In the genomic region with DNA sequence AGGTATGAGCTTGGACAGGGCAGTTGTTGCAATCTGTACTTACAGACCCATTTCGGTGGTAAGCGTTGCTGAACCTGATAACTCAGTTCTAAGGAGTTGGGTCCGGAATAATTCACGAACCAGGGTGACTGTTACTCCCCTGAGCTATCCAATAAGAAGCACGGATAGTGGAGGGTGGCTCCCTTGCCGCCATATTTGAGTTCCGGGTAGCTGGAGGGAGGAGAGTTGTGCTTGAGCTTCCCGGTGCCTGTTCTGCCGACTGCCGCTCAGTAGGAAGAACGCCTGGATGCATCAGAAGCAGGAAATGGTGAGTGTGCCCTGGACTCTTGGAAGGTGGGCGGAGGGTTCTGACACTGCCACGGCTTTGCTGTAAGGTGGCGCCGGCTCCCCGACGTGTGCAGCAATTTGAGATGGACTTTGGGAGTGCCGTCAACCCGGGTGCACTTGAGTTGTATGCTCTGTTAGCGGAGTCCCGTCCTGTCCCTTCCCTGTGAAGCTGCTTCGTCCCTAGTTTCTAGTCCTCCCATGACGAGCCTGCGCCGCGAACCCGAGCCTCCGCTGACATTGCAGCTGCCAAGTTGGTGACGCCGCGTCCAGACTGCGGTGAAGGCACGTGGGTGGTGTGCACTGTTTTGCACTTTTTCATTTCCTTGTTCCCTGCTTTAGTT, we compare ENCODE assay signal across 8 mouse cellular contexts. TPM values are rescaled to one million over a fixed set of nuclear protein-coding genes. Genes with fewer than 3 reads are reported as not detected.
DNase-seq lines count a peak whose midpoint lies in the region; ATAC-seq and TF ChIP-seq lines count a peak whose summit lies in the region.

A gene (plus strand): TSS at position 192 of the 668 bp plus-strand sequence.

- peak in 1 of 2 experiments; percentile 39; a peak in 2 of 4 replicates for TF ChIP-seq EP300 in MEL (IDR thresholded peaks at IDR 0.05; ENCODE audit: low read depth in 1 of 2, low read length in 2 of 2)

- peaks cover 25% of the 10 kb centered on the region for H3K79me2 ChIP-seq in MEL (ENCODE audit: control insufficient read depth, insufficient read depth, low read length, poor library complexity)

- no peaks in the 10 kb centered on the region for H3K27me3 ChIP-seq in MEL (ENCODE audit: control insufficient read depth in 1 of 2, insufficient read depth in 2 of 2, low read length in 2 of 2)
- H3K27me3 ChIP-seq in cerebellum, adult 2 months (ENCODE audit: control insufficient read depth, insufficient read depth, low read length): no peaks in the 10 kb centered on the region
- no peaks in the 10 kb centered on the region for H3K27me3 ChIP-seq in forebrain, postnatal 0 days (ENCODE audit: insufficient read depth, low read length)
- H3K27me3 ChIP-seq in lung, embryonic 15.5 days: no peaks in the 10 kb centered on the region

- no peak for TF ChIP-seq RAD21 in MEL (IDR thresholded peaks at IDR 0.05; ENCODE audit: low read depth, low read length)

- H3K4me1 ChIP-seq in MEL (ENCODE audit: control insufficient read depth in 1 of 2, insufficient read depth in 2 of 2, low read length in 2 of 2): peaks cover 0 to 2% of the 10 kb centered on the region in 2 experiments; a peak in 2 of 4 replicates
- no peaks in the 10 kb centered on the region; the same call in 1 of the 2 replicates for H3K4me1 ChIP-seq in cerebellum, adult 2 months (ENCODE audit: control insufficient read depth, insufficient read depth, low read length)
- peaks cover 12% of the 10 kb centered on the region for H3K4me1 ChIP-seq in forebrain, postnatal 0 days (ENCODE audit: insufficient read depth)
- peaks cover 19% of the 10 kb centered on the region for H3K4me1 ChIP-seq in lung, embryonic 15.5 days

- DNase-seq in MEL (ENCODE audit: low read depth, low spot score): peak; percentile 96
- peak; percentile 90 to 91 for DNase-seq in cerebellum, adult 2 months
- peak; percentile 95 for DNase-seq in forebrain, postnatal 0 days
- DNase-seq in heart, postnatal 4 days: peak; percentile 93
- peak; percentile 90 to 92 for DNase-seq in layer of hippocampus, adult 8-10 months (ENCODE audit: low spot score in 2 of 2)
- peak; percentile 83 for DNase-seq in ovary, adult 18-20 months (ENCODE audit: low spot score)
- peak; percentile 94 for DNase-seq in thymus, postnatal 0 days (ENCODE audit: low spot score)

- no peak for TF ChIP-seq CTCF in MEL (IDR thresholded peaks at IDR 0.05 in 2 of 3, conservative IDR thresholded peaks at IDR 0.05 in 1 of 3; ENCODE audit: control insufficient read depth in 1 of 3, insufficient read depth in 1 of 3, low read depth in 2 of 3, low read length in 3 of 3, poor library complexity in 1 of 3, severe bottlenecking in 1 of 3)
- TF ChIP-seq CTCF in cerebellum, adult 2 months (IDR thresholded peaks at IDR 0.05; ENCODE audit: borderline replicate concordance, insufficient read depth, low read depth, low read length): no peak
- no peak for TF ChIP-seq CTCF in forebrain, postnatal 0 days (IDR thresholded peaks at IDR 0.05; ENCODE audit: low read depth)

- no peaks in the 10 kb centered on the region for H3K9me3 ChIP-seq in MEL (replicated peaks; ENCODE audit: insufficient read depth, low read length)
- H3K9me3 ChIP-seq in forebrain, postnatal 0 days (ENCODE audit: low read length): no peaks in the 10 kb centered on the region
- no peaks in the 10 kb centered on the region for H3K9me3 ChIP-seq in lung, embryonic 15.5 days

- peak; percentile 100 for ATAC-seq in forebrain, postnatal 0 days
- ATAC-seq in lung, embryonic 15.5 days (ENCODE audit: borderline replicate concordance, extremely low read depth, low FRiP score, low TSS enrichment): peak; percentile 99

- H3K36me3 ChIP-seq in MEL (ENCODE audit: control insufficient read depth in 1 of 2, insufficient read depth in 2 of 2, low read length in 2 of 2): peaks cover 0 to 12% of the 10 kb centered on the region in 2 experiments; a peak in 2 of 4 replicates
- H3K36me3 ChIP-seq in forebrain, postnatal 0 days (ENCODE audit: insufficient read depth): no peaks in the 10 kb centered on the region
- H3K36me3 ChIP-seq in lung, embryonic 15.5 days: no peaks in the 10 kb centered on the region

- H3K4me2 ChIP-seq in forebrain, postnatal 0 days (ENCODE audit: low read depth): peak within 1 kb of the TSS; percentile 80
- H3K4me2 ChIP-seq in lung, embryonic 15.5 days: peak within 1 kb of the TSS; percentile 79

- WGBS in cerebellum, adult 2 months: under 1% methylated on average over 33 of the region's 33 CpGs
- WGBS in forebrain, postnatal 0 days: under 1% methylated on average over 33 of the region's 33 CpGs
- WGBS in lung, embryonic 15.5 days: under 1% methylated on average over 33 of the region's 33 CpGs

- peak within 1 kb of the TSS; percentile 65 to 86 for H3K4me3 ChIP-seq in MEL (ENCODE audit: control insufficient read depth in 1 of 2, insufficient read depth in 1 of 2, low read depth in 2 of 2, low read length in 2 of 2)
- H3K4me3 ChIP-seq in cerebellum, adult 2 months (replicated peaks; ENCODE audit: insufficient read depth, low read depth, low read length): peak within 1 kb of the TSS; percentile 88
- peak within 1 kb of the TSS; percentile 89 for H3K4me3 ChIP-seq in forebrain, postnatal 0 days (ENCODE audit: low read depth, low read length)
- peak within 1 kb of the TSS; percentile 60 for H3K4me3 ChIP-seq in lung, embryonic 15.5 days

- H3K27ac ChIP-seq in MEL (ENCODE audit: control insufficient read depth, low read depth, low read length): peak within 1 kb of the TSS; percentile 81
- no peak within 1 kb of the TSS for H3K27ac ChIP-seq in cerebellum, adult 2 months (ENCODE audit: insufficient read depth, low read length)
- peak within 1 kb of the TSS; percentile 86 for H3K27ac ChIP-seq in forebrain, postnatal 0 days (ENCODE audit: low read depth, low read length)
- peak within 1 kb of the TSS; percentile 85 for H3K27ac ChIP-seq in lung, embryonic 15.5 days

- peak within 1 kb of the TSS; percentile 82 for H3K9ac ChIP-seq in MEL (ENCODE audit: control insufficient read depth, low read depth, low read length, poor library complexity, severe bottlenecking)
- peak within 1 kb of the TSS; percentile 62 for H3K9ac ChIP-seq in forebrain, postnatal 0 days
- peak within 1 kb of the TSS; percentile 65 for H3K9ac ChIP-seq in lung, embryonic 15.5 days

- peak; percentile 31 to 89; a peak in 3 of 4 replicates for TF ChIP-seq POLR2A in MEL (IDR thresholded peaks at IDR 0.05; ENCODE audit: control insufficient read depth in 1 of 2, insufficient read depth in 1 of 2, low read depth in 1 of 2, low read length in 2 of 2, poor library complexity in 1 of 2)
- TF ChIP-seq POLR2A in cerebellum, adult 2 months (IDR thresholded peaks at IDR 0.05; ENCODE audit: borderline replicate concordance, insufficient read depth, low read length): peak; percentile 63; the same call in 1 of the 2 replicates

TF ChIP-seq in MEL, 35 proteins besides CTCF, POLR2A, EP300 and RAD21 (continues in another document):
- peak; percentile 63; the same call in 1 of the 2 replicates for TF ChIP-seq ZMIZ1 (IDR thresholded peaks at IDR 0.05; ENCODE audit: low read depth, low read length)
- TF ChIP-seq MEF2A (IDR thresholded peaks at IDR 0.05; ENCODE audit: extremely low read depth, insufficient replicate concordance, low read depth, low read length, poor library complexity, severe bottlenecking): no peak
- TF ChIP-seq CHD2 (IDR thresholded peaks at IDR 0.05; ENCODE audit: low read length): peak; percentile 78; the same call in 1 of the 2 replicates
- TF ChIP-seq MYC (IDR thresholded peaks at IDR 0.05; ENCODE audit: low read depth, low read length): peak; percentile 88
- TF ChIP-seq RCOR1 (IDR thresholded peaks at IDR 0.05; ENCODE audit: low read depth, low read length): 0 out of 2 replicates have a peak, but pooled peaks have one; percentile 30
- TF ChIP-seq MXI1 (IDR thresholded peaks at IDR 0.05; ENCODE audit: low read depth, low read length): peak; percentile 98
- no peak for TF ChIP-seq GABPA (IDR thresholded peaks at IDR 0.05; ENCODE audit: low read depth, low read length)
- no peak for TF ChIP-seq USF2 (IDR thresholded peaks at IDR 0.05; ENCODE audit: borderline replicate concordance in 1 of 2, insufficient read depth in 1 of 2, low read depth in 1 of 2, low read length in 2 of 2)
- peak; percentile 58; the same call in 1 of the 2 replicates for TF ChIP-seq KAT2A (conservative IDR thresholded peaks at IDR 0.05; ENCODE audit: low read depth, low read length)
- peak; percentile 90 for TF ChIP-seq ELF1 (IDR thresholded peaks at IDR 0.05; ENCODE audit: low read depth, low read length)
- TF ChIP-seq ZKSCAN1 (IDR thresholded peaks at IDR 0.05; ENCODE audit: low read depth, low read length): no peak
- peak; percentile 89 for TF ChIP-seq HCFC1 (IDR thresholded peaks at IDR 0.05; ENCODE audit: low read depth, low read length)
- TF ChIP-seq SIN3A (IDR thresholded peaks at IDR 0.05; ENCODE audit: low read length): peak; percentile 93
- peak; percentile 58; the same call in 1 of the 2 replicates for TF ChIP-seq TCF12 (IDR thresholded peaks at IDR 0.05; ENCODE audit: low read depth, low read length)
- no peak for TF ChIP-seq MYB (IDR thresholded peaks at IDR 0.05; ENCODE audit: low read depth, low read length)
- no peak for TF ChIP-seq ZC3H11A (IDR thresholded peaks at IDR 0.05; ENCODE audit: low read depth, low read length)
- TF ChIP-seq JUND (IDR thresholded peaks at IDR 0.05; ENCODE audit: low read depth, low read length): no peak
- peak; percentile 84 for TF ChIP-seq MAX (IDR thresholded peaks at IDR 0.05; ENCODE audit: low read length)
- no peak for TF ChIP-seq UBTF (IDR thresholded peaks at IDR 0.05; ENCODE audit: borderline replicate concordance, insufficient read depth, low read depth, low read length)
- peak; percentile 63; the same call in 1 of the 2 replicates for TF ChIP-seq USF1 (IDR thresholded peaks at IDR 0.05; ENCODE audit: low read depth, low read length)
- no peak for TF ChIP-seq ZNF384 (IDR thresholded peaks at IDR 0.05; ENCODE audit: low read depth, low read length)
- peak; percentile 52; the same call in 1 of the 2 replicates for TF ChIP-seq POLR2AphosphoS2 (IDR thresholded peaks at IDR 0.05; ENCODE audit: low read length)

RNA-seq across cellular contexts. Expression of the gene that starts here (rescaled TPM):
- 9.8 and 13.4 TPM in 2 replicates for total RNA-seq in MEL (2012; rRNA removed)
- polyA plus RNA-seq in MEL (2012; ENCODE audit: insufficient read depth in 1 of 2, insufficient read length in 2 of 2, low read depth in 1 of 2, low replicate concordance in 2 of 2, missing spikeins in 1 of 2): 1 to 10 TPM in 1 of 2 experiments, not detected in 1; 7.1 TPM
- polyA plus RNA-seq in cerebellum, adult 2 months (2012; rRNA removed): 4.6 and 4.9 TPM in 2 replicates
- total RNA-seq in forebrain, postnatal 0 days (2014; rRNA removed): 6.9 and 10.1 TPM in 2 replicates
- polyA plus RNA-seq in forebrain, postnatal 0 days (2015; fragmentation: Nextera tagmentation; extraction: Ambion mirVana): 6.8 and 7.5 TPM in 2 replicates
- total RNA-seq in heart, postnatal 4 days (2021): 1 to 10 TPM; 4.9 to 5.0 TPM
- total RNA-seq in layer of hippocampus, adult 8-10 months (2022): 1 to 10 TPM; 4.6 to 6.2 (median 5.2) TPM
- polyA plus RNA-seq in lung, embryonic 15.5 days (2015; fragmentation: Nextera tagmentation; extraction: Ambion mirVana): 10.8 and 12.6 TPM in 2 replicates
- 19.5 and 20.6 TPM in 2 replicates for polyA plus RNA-seq in thymus, postnatal 0 days (2015; fragmentation: Nextera tagmentation; extraction: Ambion mirVana)
